Mouse (Mus musculus) liver, embryonic 14.5 days (tissue): Measurements from ENCODE around the gene Hoxb3.

ENCODE experiments used
- CTCF ChIP-seq: IDR thresholded peaks from 2 replicates; pipeline ENCODE4 v1.5.1; 2016; ENCODE audit warnings: antibody characterized with exemption, low read depth, control low read depth
- EP300 ChIP-seq: IDR thresholded peaks from 2 replicates; pipeline ENCODE4 v1.6.1; 2016; ENCODE audit warnings: antibody characterized with exemption, low read depth

GRCm38 (mm10) chr11:96387635-96388034 lies 64.5 kb downstream of the Hoxb3 start:
- TF ChIP-seq CTCF (no peak), EP300 (no peak)
